Mouse (Mus musculus): ENCODE measurements around the gene Eef1akmt3.
A peak's percentile ranks its signal among the peaks of the same experiment; 100 is the strongest.

GRCm38 (mm10) chr10:126981746-126982145, 59.6 kb downstream of the Eef1akmt3 start:
- no peak for TF ChIP-seq CTCF (IDR thresholded peaks at IDR 0.05; ENCODE audit: insufficient read depth, low read length)
- TF ChIP-seq POLR2A (IDR thresholded peaks at IDR 0.05; ENCODE audit: borderline replicate concordance, extremely low read depth, low read depth, low read length): peak; percentile 18; the same call in 1 of the 2 replicates

Measured in lung, adult 2 months (tissue).